Mouse (Mus musculus) heart, adult 2 months (tissue): Measurements from ENCODE around the gene Tcte2.

Source experiments
- CTCF ChIP-seq: fragments of 200-600 bp; IDR thresholded peaks from 2 replicates; pipeline ENCODE4 v1.8.1; 2022; ENCODE audit warnings: antibody characterized with exemption, mild to moderate bottlenecking, moderate library complexity
- EP300 ChIP-seq: fragments of 200-500 bp; IDR thresholded peaks from 2 replicates; pipeline ENCODE4 v1.6.1; 2011; ENCODE audit warnings: low read depth, low read length, control low read depth; ENCODE audit not compliant: insufficient read depth
- POLR2A ChIP-seq: fragments of 200-500 bp; IDR thresholded peaks from 2 replicates; pipeline ENCODE4 v1.6.1; 2011; ENCODE audit warnings: mild to moderate bottlenecking, low read depth, low read length, control low read depth; ENCODE audit not compliant: insufficient read depth

DNA sequence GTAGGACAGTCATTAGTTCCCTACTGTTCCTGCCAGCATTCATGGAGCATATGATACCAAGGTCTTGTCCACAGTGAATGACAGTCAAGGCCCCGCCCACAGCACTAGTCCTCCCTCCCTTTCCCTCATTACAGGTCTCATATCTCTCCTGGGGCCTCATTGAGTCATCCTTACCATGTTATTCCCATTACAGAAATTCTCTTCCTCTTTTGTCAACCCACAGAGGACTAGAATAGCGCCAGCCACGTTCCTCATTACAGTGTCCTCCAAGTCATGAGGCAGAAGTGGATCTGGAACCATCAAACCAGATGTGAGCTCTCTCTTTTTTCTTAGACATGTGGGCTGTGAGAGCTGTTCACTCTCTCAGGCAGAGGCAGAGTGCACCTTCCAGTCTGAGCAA, 76.0 kb downstream of the Tcte2 start:
- no peak for TF ChIP-seq CTCF
- no peak for TF ChIP-seq EP300
- TF ChIP-seq POLR2A, result no peak
